ENCODE assay signal across 8 mouse cellular contexts in genomic region chr8:104191496-104191895, GRCm38 (mm10). TPM values are rescaled to one million over a fixed set of nuclear protein-coding genes. Genes with fewer than 3 reads are reported as not detected.
DNase-seq lines count a peak whose midpoint lies in the region; ATAC-seq and TF ChIP-seq lines count a peak whose summit lies in the region.

No protein-coding gene starts in this region.

- intact Hi-C loops in left cerebral cortex, postnatal 4 days (cut with DNase I), result no loop called here

- H3K9ac ChIP-seq in heart, embryonic 14.5 days (ENCODE audit: low read length), result no peak overlapping the region
- H3K9ac ChIP-seq in lung, postnatal 0 days (replicated peaks; ENCODE audit: low read depth), result no peak overlapping the region
- no peak overlapping the region for H3K9ac ChIP-seq in forebrain, embryonic 11.5 days (ENCODE audit: low read length)

- DNase-seq in B cell, adult 2 months, result peak; percentile 32 to 46
- no peak for DNase-seq in Patski (ENCODE audit: low read depth, low spot score)
- DNase-seq in lung, postnatal 0 days (ENCODE audit: low spot score), result peak; percentile 49
- DNase-seq in thymus, adult 18-20 months, result peak; percentile 22 to 35
- no peak for DNase-seq in left cerebral cortex, postnatal 4 days
- DNase-seq in forebrain, embryonic 11.5 days (ENCODE audit: low spot score), result no peak
- no peak for DNase-seq in natural killer cell, adult 2 months (ENCODE audit: low spot score in 2 of 2)

- TF ChIP-seq EP300 in lung, postnatal 0 days (IDR thresholded peaks at IDR 0.05), result no peak

- ATAC-seq in Patski, result peak; percentile 56
- ATAC-seq in heart, embryonic 14.5 days (ENCODE audit: insufficient number of reproducible peaks, insufficient read depth, low FRiP score, low read depth), result no peak; the same call in 1 of the 2 replicates
- peak; percentile 73 for ATAC-seq in lung, postnatal 0 days
- ATAC-seq in forebrain, embryonic 11.5 days (replicated peaks; ENCODE audit: low FRiP score), result no peak

- no peaks in the 10 kb centered on the region for H3K36me3 ChIP-seq in heart, embryonic 14.5 days (ENCODE audit: control insufficient read depth, insufficient read depth, low read length)
- no peaks in the 10 kb centered on the region for H3K36me3 ChIP-seq in lung, postnatal 0 days (ENCODE audit: insufficient read depth, low read length)
- no peaks in the 10 kb centered on the region for H3K36me3 ChIP-seq in forebrain, embryonic 11.5 days (ENCODE audit: control insufficient read depth, insufficient read depth, low read length)

- H3K4me1 ChIP-seq in heart, embryonic 14.5 days (ENCODE audit: control insufficient read depth in 2 of 2, insufficient read depth in 2 of 2, low read length in 2 of 2), result no peaks in the 10 kb centered on the region; a peak in 1 of 4 replicates
- H3K4me1 ChIP-seq in lung, postnatal 0 days (ENCODE audit: insufficient read depth, low read depth, low read length), result no peaks in the 10 kb centered on the region
- H3K4me1 ChIP-seq in forebrain, embryonic 11.5 days (replicated peaks; ENCODE audit: control insufficient read depth, insufficient read depth, low read length), result no peaks in the 10 kb centered on the region

- no peak overlapping the region; a peak in 1 of 4 replicates for H3K27ac ChIP-seq in heart, embryonic 14.5 days (replicated peaks in 1 of 2; ENCODE audit: control insufficient read depth in 1 of 2, insufficient read depth in 1 of 2, low read depth in 2 of 2, low read length in 2 of 2)
- H3K27ac ChIP-seq in lung, postnatal 0 days (ENCODE audit: low read length), result no peak overlapping the region
- no peak overlapping the region for H3K27ac ChIP-seq in forebrain, embryonic 11.5 days (ENCODE audit: low read depth, low read length)

- no peak for TF ChIP-seq CTCF in Patski (IDR thresholded peaks at IDR 0.05)
- TF ChIP-seq CTCF in lung, postnatal 0 days (IDR thresholded peaks at IDR 0.05), result no peak

- 0 out of 2 replicates have a peak, but pooled peaks cover 6% of the 10 kb centered on the region for H3K9me3 ChIP-seq in heart, embryonic 14.5 days (ENCODE audit: control insufficient read depth, low read length)
- no peaks in the 10 kb centered on the region for H3K9me3 ChIP-seq in lung, postnatal 0 days (ENCODE audit: low read length)
- no peaks in the 10 kb centered on the region for H3K9me3 ChIP-seq in forebrain, embryonic 11.5 days (ENCODE audit: control insufficient read depth, low read length)

- H3K4me3 ChIP-seq in heart, embryonic 14.5 days (ENCODE audit: control insufficient read depth in 1 of 2, insufficient read depth in 1 of 2, low read depth in 1 of 2, low read length in 2 of 2), result no peak overlapping the region
- no peak overlapping the region for H3K4me3 ChIP-seq in lung, postnatal 0 days (ENCODE audit: low read depth, low read length)
- H3K4me3 ChIP-seq in forebrain, embryonic 11.5 days (ENCODE audit: low read depth, low read length), result no peak overlapping the region

- H3K4me2 ChIP-seq in heart, embryonic 14.5 days (ENCODE audit: low read length), result 0 out of 2 replicates have a peak overlapping the region, but pooled peaks have one; percentile 26
- no peak overlapping the region for H3K4me2 ChIP-seq in lung, postnatal 0 days (replicated peaks; ENCODE audit: low read depth, low read length)
- no peak overlapping the region for H3K4me2 ChIP-seq in forebrain, embryonic 11.5 days (ENCODE audit: low read depth, low read length, severe bottlenecking)

- POLR2A ChIA-PET in Patski (lab: Charles Lee), result no interaction called here

- WGBS in heart, embryonic 14.5 days, result 27% methylated on average over 11 of the region's 11 CpGs
- 18% methylated on average over 11 of the region's 11 CpGs for WGBS in lung, postnatal 0 days
- 72% methylated on average over 11 of the region's 11 CpGs for WGBS in forebrain, embryonic 11.5 days

- CTCF ChIA-PET in Patski (lab: Charles Lee), result interaction anchor here (1.2 to 1.5 kb wide), 2 partner anchors 13 to 27 kb away, joined by 3 read pairs; no protein-coding TSS in a partner anchor

- no peaks in the 10 kb centered on the region for H3K27me3 ChIP-seq in Patski
- no peaks in the 10 kb centered on the region for H3K27me3 ChIP-seq in heart, embryonic 14.5 days (ENCODE audit: control insufficient read depth, insufficient read depth, low read length)
- no peaks in the 10 kb centered on the region for H3K27me3 ChIP-seq in lung, postnatal 0 days (replicated peaks; ENCODE audit: insufficient read depth, low read length)
- no peaks in the 10 kb centered on the region for H3K27me3 ChIP-seq in forebrain, embryonic 11.5 days (ENCODE audit: control insufficient read depth, insufficient read depth, low read length)

- in situ Hi-C loops in Patski (cut with MboI; ENCODE audit: low pct_unique_long_range_greater_than_20kb), result no loop called here

RNA-seq across cellular contexts. Expression of gene Bean1, which starts 21.3 kb away (rescaled TPM):
- not detected for polyA plus RNA-seq in Patski (2021)
- 1.3 and 1.5 TPM in 2 replicates for polyA plus RNA-seq in heart, embryonic 14.5 days (2014; fragmentation: Nextera tagmentation; extraction: Ambion mirVana)
- polyA plus RNA-seq in lung, postnatal 0 days (2015; fragmentation: Nextera tagmentation; extraction: Ambion mirVana), result 0.14 and 0.47 TPM in 2 replicates
- total RNA-seq in left cerebral cortex, postnatal 4 days (2021), result 10 to 100 TPM; 31.3 to 34.5 TPM
- polyA plus RNA-seq in forebrain, embryonic 11.5 days (2014; fragmentation: Nextera tagmentation; extraction: Ambion mirVana), result 0.16 and 0.19 TPM in 2 replicates

RNA-seq across cellular contexts. Expression of gene Tk2, which starts 56.9 kb away (rescaled TPM):
- 22.0 TPM for polyA plus RNA-seq in Patski (2021)
- polyA plus RNA-seq in heart, embryonic 14.5 days (2014; fragmentation: Nextera tagmentation; extraction: Ambion mirVana), result 12.9 and 13.7 TPM in 2 replicates
- 16.8 and 17.7 TPM in 2 replicates for polyA plus RNA-seq in lung, postnatal 0 days (2015; fragmentation: Nextera tagmentation; extraction: Ambion mirVana)
- total RNA-seq in left cerebral cortex, postnatal 4 days (2021), result 10 to 100 TPM; 46.7 to 47.5 TPM
- polyA plus RNA-seq in forebrain, embryonic 11.5 days (2014; fragmentation: Nextera tagmentation; extraction: Ambion mirVana), result 30.1 and 32.2 TPM in 2 replicates

RNA-seq across cellular contexts. Expression of gene Cklf, which starts 59.2 kb away (rescaled TPM):
- polyA plus RNA-seq in Patski (2021), result 22.0 TPM
- polyA plus RNA-seq in heart, embryonic 14.5 days (2014; fragmentation: Nextera tagmentation; extraction: Ambion mirVana), result 27.9 and 30.8 TPM in 2 replicates
- 29.2 and 33.2 TPM in 2 replicates for polyA plus RNA-seq in lung, postnatal 0 days (2015; fragmentation: Nextera tagmentation; extraction: Ambion mirVana)
- 10 to 100 TPM; 20.6 to 27.9 TPM for total RNA-seq in left cerebral cortex, postnatal 4 days (2021)
- 43.3 and 44.3 TPM in 2 replicates for polyA plus RNA-seq in forebrain, embryonic 11.5 days (2014; fragmentation: Nextera tagmentation; extraction: Ambion mirVana)

Comparison
In these comparisons a context has a peak if more than half of its experiments do, and no peak if none do; other contexts are left out.
1. DNase-seq: peak in B cell, adult 2 months (2 of 2), lung, postnatal 0 days (single experiment) and thymus, adult 18-20 months (2 of 2); none in Patski (single experiment), left cerebral cortex, postnatal 4 days (single experiment), forebrain, embryonic 11.5 days (single experiment) and natural killer cell, adult 2 months (0 of 2).
2. ATAC-seq: peak in Patski (single experiment) and lung, postnatal 0 days (single experiment); none in heart, embryonic 14.5 days (single experiment) and forebrain, embryonic 11.5 days (single experiment).